Mouse (Mus musculus): ENCODE data around the gene Gm10643.

Gene Gm10643

GRCm38 (mm10) chr8:84071921-84072320 is 7.0 kb upstream of the Gm10643 start:
- DNase-seq (ENCODE audit: low spot score in 2 of 2), result peak in 1 of 2 experiments; percentile 28

- DNase-seq (ENCODE audit: low spot score in 2 of 2), result no peak
Measured at GRCm38 (mm10) chr8:84070667-84071066, 5.7 kb upstream of the Gm10643 start.

GRCm38 (mm10) chr8:84070241-84070640 is 5.3 kb upstream of the Gm10643 start:
- no peak for DNase-seq (ENCODE audit: low spot score in 2 of 2)

- DNase-seq (ENCODE audit: low spot score in 2 of 2), result no peak
Measured at GRCm38 (mm10) chr8:84069750-84070149, 4.8 kb upstream of the Gm10643 start.

- DNase-seq (ENCODE audit: low spot score in 2 of 2), result no peak
Measured at GRCm38 (mm10) chr8:84069169-84069568, 4.2 kb upstream of the Gm10643 start.

GRCm38 (mm10) chr8:84068316-84069035 is 3.5 kb upstream of the Gm10643 start:
- DNase-seq (ENCODE audit: low spot score in 2 of 2), result no peak

- DNase-seq (ENCODE audit: low spot score in 2 of 2), result no peak
Measured at GRCm38 (mm10) chr8:84067911-84068310, 3.0 kb upstream of the Gm10643 start.

GRCm38 (mm10) chr8:84067047-84067573 is 2.2 kb upstream of the Gm10643 start:
- DNase-seq (ENCODE audit: low spot score in 2 of 2), result peak; percentile 95 to 97

GRCm38 (mm10) chr8:84066291-84066930 is 1.5 kb upstream of the Gm10643 start, which contains the start of gene Rfx1:
Gene Rfx1, plus strand, starts transcription at chr8:84066834.
- DNase-seq (ENCODE audit: low spot score in 2 of 2), result peak; percentile 98 to 99

- no peak for DNase-seq (ENCODE audit: low spot score in 2 of 2)
Measured at GRCm38 (mm10) chr8:84065457-84066072, 628 bp upstream of the Gm10643 start.

- DNase-seq (ENCODE audit: low spot score in 2 of 2), result no peak
Measured at GRCm38 (mm10) chr8:84063861-84064610, 901 bp downstream of the Gm10643 start.

- DNase-seq (ENCODE audit: low spot score in 2 of 2), result no peak
Measured at GRCm38 (mm10) chr8:84060245-84060644, 4.7 kb downstream of the Gm10643 start.

- no peak for DNase-seq (ENCODE audit: low spot score in 2 of 2)
Measured at GRCm38 (mm10) chr8:84059226-84059625, 5.7 kb downstream of the Gm10643 start.

GRCm38 (mm10) chr8:84057827-84058226 is 7.1 kb downstream of the Gm10643 start:
- DNase-seq (ENCODE audit: low spot score in 2 of 2), result no peak

GRCm38 (mm10) chr8:84053229-84053628 is 11.7 kb downstream of the Gm10643 start:
- no peak for DNase-seq (ENCODE audit: low spot score in 2 of 2)

- DNase-seq (ENCODE audit: low spot score in 2 of 2), result peak in 1 of 2 experiments; percentile 49
Measured at GRCm38 (mm10) chr8:84052746-84053145, 12.2 kb downstream of the Gm10643 start.

- DNase-seq (ENCODE audit: low spot score in 2 of 2), result no peak
Measured at GRCm38 (mm10) chr8:84048171-84048570, 16.8 kb downstream of the Gm10643 start.

GRCm38 (mm10) chr8:84046505-84046904 is 18.4 kb downstream of the Gm10643 start:
- no peak for DNase-seq (ENCODE audit: low spot score in 2 of 2)

GRCm38 (mm10) chr8:84044900-84045299 is 20.0 kb downstream of the Gm10643 start, which contains the start of gene Rln3:
Gene Rln3, minus strand, starts transcription at chr8:84045000.
- no peak for DNase-seq (ENCODE audit: low spot score in 2 of 2)

GRCm38 (mm10) chr8:84044103-84044502 is 20.8 kb downstream of the Gm10643 start:
- DNase-seq (ENCODE audit: low spot score in 2 of 2), result no peak

- no peak for DNase-seq (ENCODE audit: low spot score in 2 of 2)
Measured at GRCm38 (mm10) chr8:84042948-84043342, 22.0 kb downstream of the Gm10643 start.
